Mouse (Mus musculus) liver, embryonic 14.5 days (tissue): ENCODE data around the gene Atf4. TPM values are rescaled to one million over a fixed set of nuclear protein-coding genes. Genes with fewer than 3 reads are reported as not detected.
A peak's percentile ranks its signal among the peaks of the same experiment; 100 is the strongest.

Source experiments
- ATAC-seq: fragments of 200-750 bp; cut with Nextera tagmentation; 2 replicates; pipeline ENCODE4 v1.8.0; 2017; ENCODE audit warnings: moderate number of reproducible peaks, mild to moderate bottlenecking, moderate library complexity; ENCODE audit not compliant: insufficient read depth
- DNase-seq, 3 experiments: peaks; one replicate each; pipeline ENCODE4 v3.0.0-alpha.2; 2012 to 2013; ENCODE audit warnings: low read depth in 3 of 3, low spot score in 3 of 3
- H3K27ac ChIP-seq: fragments of 300-500 bp; sonication (generic); 2 replicates; pipeline ENCODE4 v1.5.1; 2014; ENCODE audit warnings: moderate library complexity, mild to moderate bottlenecking, control low read depth, inconsistent platforms
- H3K27me3 ChIP-seq: fragments of 300-500 bp; sonication (generic); 2 replicates; pipeline ENCODE4 v1.6.1; 2014; ENCODE audit warnings: mild to moderate bottlenecking, low read length, moderate library complexity; ENCODE audit not compliant: control insufficient read depth, insufficient read depth
- H3K36me3 ChIP-seq: fragments of 300-500 bp; sonication (generic); replicated peaks from 2 replicates; pipeline ENCODE4 v1.6.1; 2014; ENCODE audit warnings: low read depth; ENCODE audit not compliant: control insufficient read depth, insufficient read depth
- H3K4me1 ChIP-seq, 2 experiments: fragments of 200-500 bp in 1 of 2; fragments of 300-500 bp in 1 of 2; sonication (generic) in 1 of 2; replicated peaks; 2 replicates each; pipeline ENCODE4 v1.6.1; 2012 to 2014; ENCODE audit warnings: antibody characterized with exemption in 1 of 2, inconsistent platforms in 1 of 2, low read length in 1 of 2; ENCODE audit not compliant: control insufficient read depth in 2 of 2, insufficient read depth in 2 of 2
- H3K4me2 ChIP-seq: fragments of 300-500 bp; sonication (generic); 2 replicates; pipeline ENCODE4 v1.6.1; 2014; ENCODE audit warnings: low read depth, mild to moderate bottlenecking, control low read depth, moderate library complexity
- H3K4me3 ChIP-seq, 2 experiments: fragments of 200-500 bp in 1 of 2; fragments of 300-500 bp in 1 of 2; sonication (generic) in 1 of 2; 2 replicates each; pipeline ENCODE4 v1.5.1; 2012 to 2014; ENCODE audit warnings: low read depth in 2 of 2, low read length in 2 of 2, mild to moderate bottlenecking in 2 of 2, control low read depth in 1 of 2, inconsistent platforms in 1 of 2, moderate library complexity in 1 of 2; ENCODE audit not compliant: insufficient read depth in 1 of 2
- H3K9ac ChIP-seq: fragments of 300-500 bp; sonication (generic); replicated peaks from 2 replicates; pipeline ENCODE4 v1.6.1; 2014; ENCODE audit warnings: mild to moderate bottlenecking, control low read depth, moderate library complexity
- H3K9me3 ChIP-seq: fragments of 300-500 bp; sonication (generic); 2 replicates; pipeline ENCODE4 v1.6.1; 2016; ENCODE audit warnings: low read length, mixed read lengths; ENCODE audit not compliant: control insufficient read depth
- CTCF ChIP-seq: IDR thresholded peaks from 2 replicates; pipeline ENCODE4 v1.5.1; 2016; ENCODE audit warnings: antibody characterized with exemption, low read depth, control low read depth
- EP300 ChIP-seq: IDR thresholded peaks from 2 replicates; pipeline ENCODE4 v1.6.1; 2016; ENCODE audit warnings: antibody characterized with exemption, low read depth
- WGBS: fragments of 180-500 bp; shearing (Covaris S2); extraction: QIAGEN DNeasy Blood & Tissue Kit; methylation state at CpG from one replicate; pipeline ENCODE4 v1.1.7; 2014; ENCODE audit not compliant: insufficient replicate concordance; 5-methylcytosine and 5-hydroxymethylcytosine counted together
- polyA plus RNA-seq, 2 experiments: library from polyadenylated mRNA; depleted of rRNA in 1 of 2; stranded (reverse) in 1 of 2; unstranded in 1 of 2; fragments of >200 nt; fragmentation: Nextera tagmentation in 1 of 2; extraction: Ambion mirVana in 1 of 2; gene quantifications; 2 replicates each; pipeline versions ENCODE4 v1.2.1 to v1.2.3; 2012 to 2014

Gene Atf4
- polyA plus RNA-seq, 2 experiments, result 108 to 246 TPM

DNA sequence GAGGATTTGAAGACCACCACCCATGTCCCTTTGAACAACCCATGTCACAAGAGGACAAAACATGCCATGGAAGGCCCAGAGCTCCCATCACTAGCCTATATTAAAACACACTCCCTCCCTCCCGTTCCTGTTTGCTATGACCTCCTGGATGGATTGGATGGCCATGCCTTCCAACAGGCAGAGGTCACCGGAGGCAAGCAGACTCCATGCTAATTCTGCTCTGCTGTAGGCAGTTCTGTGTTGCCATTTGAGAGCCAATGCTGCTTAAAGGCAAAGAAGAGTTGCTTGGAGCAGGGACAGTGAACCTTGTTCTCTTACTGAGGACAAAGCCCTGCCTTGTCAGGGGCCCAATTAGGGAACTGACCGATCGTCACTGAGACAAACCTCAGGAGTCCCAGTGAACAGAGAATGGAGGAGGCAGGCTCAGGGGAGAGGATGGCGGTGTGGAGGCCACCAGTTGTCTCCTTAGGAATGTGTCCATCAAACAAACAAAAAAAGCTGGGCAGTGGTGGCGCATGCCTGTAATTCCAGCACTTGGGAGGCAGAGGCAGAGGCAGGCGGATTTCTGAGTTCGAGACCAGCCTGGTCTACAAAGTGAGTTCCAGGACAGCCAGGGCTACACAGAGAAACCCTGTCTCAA, 4.5 kb downstream of the Atf4 start:
- Histone ChIP-seq H3K27ac (peak overlapping the region; percentile 97), H3K4me3 (no peak overlapping the region), H3K4me1 (peaks cover 33 to 42% of the 10 kb centered on the region in 2 experiments), H3K9me3 (no peaks in the 10 kb centered on the region), H3K27me3 (no peaks in the 10 kb centered on the region), H3K9ac (peak overlapping the region; percentile 68), H3K4me2 (peak overlapping the region; percentile 90), H3K36me3 (peaks cover 36% of the 10 kb centered on the region)
- no peak for ATAC-seq
- no peak for TF ChIP-seq EP300
- no peak for TF ChIP-seq CTCF
- 88% methylated on average over 8 of the region's 8 CpGs for WGBS
- DNase-seq, result no peak

DNA sequence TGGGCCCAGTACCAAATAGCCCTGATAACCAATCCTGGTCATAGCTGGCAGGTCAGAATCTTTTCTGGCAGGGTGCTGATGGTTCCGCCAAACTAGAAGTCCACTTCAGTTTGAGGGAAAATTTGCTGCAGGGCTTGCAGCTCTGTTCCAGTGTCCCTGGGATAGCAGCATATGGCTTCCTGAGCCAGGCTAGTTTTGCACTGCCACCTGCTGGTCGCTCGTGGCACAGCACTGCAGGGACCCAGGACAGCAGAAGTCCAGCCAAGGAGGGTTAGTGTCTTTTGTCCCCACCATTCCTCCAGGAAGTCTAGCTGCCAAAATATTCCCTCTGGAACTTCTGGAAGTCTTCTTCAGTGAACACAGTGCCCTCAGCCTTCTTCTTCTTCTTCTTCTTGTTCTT, 5.7 kb downstream of the Atf4 start:
- Histone ChIP-seq H3K36me3 (peaks cover 36% of the 10 kb centered on the region), H3K4me2 (no peak overlapping the region), H3K9ac (no peak overlapping the region), H3K27me3 (no peaks in the 10 kb centered on the region), H3K9me3 (no peaks in the 10 kb centered on the region), H3K27ac (no peak overlapping the region), H3K4me1 (peaks cover 35 to 43% of the 10 kb centered on the region in 2 experiments), H3K4me3 (no peak overlapping the region)
- WGBS, result 6% methylated on average over 3 of the region's 3 CpGs
- peak; percentile 61 to 69 (median 61) for DNase-seq
- TF ChIP-seq EP300 (no peak), CTCF (peak; percentile 99)
- no peak for ATAC-seq

DNA sequence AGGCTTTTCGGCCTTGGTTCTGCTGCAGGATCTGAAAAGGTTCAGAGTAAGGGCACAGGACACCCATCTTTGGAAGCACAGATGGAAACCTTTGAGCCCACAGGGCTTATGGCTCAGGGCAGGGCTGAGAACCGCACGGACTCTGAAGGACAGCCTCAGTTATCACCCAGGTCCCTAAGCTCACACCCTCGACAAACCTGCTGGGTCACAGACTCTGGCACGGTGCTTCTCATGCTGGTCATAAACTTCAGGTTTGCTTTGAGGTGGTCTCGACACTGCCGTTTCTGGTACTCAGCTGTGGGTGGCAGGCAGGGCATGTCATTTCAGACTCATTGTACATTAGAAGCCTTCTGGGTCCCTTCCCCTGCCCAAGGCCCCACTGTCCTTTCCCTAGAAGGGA, 6.1 kb downstream of the Atf4 start:
- no peak for ATAC-seq
- no peak for TF ChIP-seq CTCF
- no peak for TF ChIP-seq EP300
- no peak for DNase-seq
- Histone ChIP-seq H3K27ac (no peak overlapping the region), H3K4me1 (peaks cover 35 to 43% of the 10 kb centered on the region in 2 experiments), H3K9me3 (no peaks in the 10 kb centered on the region), H3K4me3 (no peak overlapping the region), H3K4me2 (no peak overlapping the region), H3K9ac (no peak overlapping the region), H3K27me3 (no peaks in the 10 kb centered on the region), H3K36me3 (peaks cover 34% of the 10 kb centered on the region)
- WGBS, result 70% methylated on average over 7 of the region's 7 CpGs

DNA sequence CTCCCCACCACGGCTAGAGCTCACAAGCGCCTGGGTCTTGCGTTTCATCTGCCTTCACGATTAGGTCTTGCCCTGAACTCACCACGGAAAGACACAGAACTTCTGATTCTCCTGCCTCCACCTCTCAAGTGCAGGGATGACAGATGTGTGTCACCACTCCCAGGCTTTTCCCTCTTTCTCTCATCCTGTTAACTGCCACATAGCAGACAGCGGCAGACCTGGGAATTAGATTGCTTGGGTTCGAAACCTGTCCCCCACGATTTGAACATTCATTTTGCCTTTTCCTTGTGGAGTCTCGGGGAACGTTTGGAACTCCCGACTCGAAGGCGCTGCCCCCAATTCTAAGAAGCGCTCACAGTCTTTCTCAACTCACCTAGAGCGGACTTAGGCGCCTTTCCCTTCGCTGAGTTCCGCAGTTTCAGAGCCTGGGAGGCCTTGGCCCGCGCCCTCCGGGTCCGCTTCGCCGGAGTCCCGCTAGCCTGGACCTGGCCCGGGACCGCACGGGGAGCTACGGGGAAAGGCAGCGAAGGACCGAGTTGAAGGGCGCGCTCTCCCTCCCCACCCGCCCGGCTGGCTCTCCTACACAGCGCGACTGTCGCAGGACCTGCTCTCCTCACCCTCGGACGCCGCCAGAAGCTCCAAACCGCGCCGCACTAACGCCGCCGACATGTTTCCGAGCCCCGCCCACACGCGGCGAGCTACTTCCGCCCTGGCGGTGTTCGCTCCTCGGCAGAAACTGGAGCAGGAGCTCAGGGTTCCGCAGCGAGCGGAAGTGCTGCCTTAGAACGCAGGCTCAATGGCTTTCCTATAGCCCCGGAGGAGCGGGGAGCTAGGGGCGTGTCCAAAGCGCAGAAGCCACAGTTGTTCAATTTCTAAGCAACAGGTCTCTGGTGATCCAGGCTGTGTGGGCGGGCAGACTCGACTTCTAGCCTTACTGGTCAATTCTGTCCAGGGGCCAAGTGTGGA, 8.9 kb downstream of the Atf4 start, which contains the start of gene Rps19bp1:
Gene Rps19bp1, minus strand, starts transcription at position 706 of the 966 bp plus-strand sequence.
- Histone ChIP-seq H3K9me3 (no peaks in the 10 kb centered on the region), H3K27me3 (no peaks in the 10 kb centered on the region), H3K4me2 (peak within 1 kb of the TSS; percentile 93), H3K4me3 (peak within 1 kb of the TSS; percentile 88), H3K27ac (peak within 1 kb of the TSS; percentile 20), H3K9ac (peak within 1 kb of the TSS; percentile 89), H3K36me3 (peaks cover 9% of the 10 kb centered on the region), H3K4me1 (peaks cover 13 to 19% of the 10 kb centered on the region in 2 experiments)
- TF ChIP-seq CTCF (peak; percentile 24; the same call in 1 of the 2 replicates), EP300 (no peak)
- peak; percentile 90 to 92 (median 90) for DNase-seq
- under 1% methylated on average over 66 of the region's 66 CpGs for WGBS
- ATAC-seq, result peak; percentile 89

GRCm38 (mm10) chr15:80266281-80266680, 11.3 kb downstream of the Atf4 start:
- peak in 2 of 3 experiments; percentile 49 to 58 for DNase-seq
- TF ChIP-seq CTCF (peak; percentile 87), EP300 (no peak)
- 0% methylated on average over 2 of the region's 2 CpGs for WGBS
- Histone ChIP-seq H3K4me2 (no peak overlapping the region), H3K9ac (no peak overlapping the region), H3K4me3 (no peak overlapping the region), H3K9me3 (no peaks in the 10 kb centered on the region), H3K4me1 (peaks cover 5 to 8% of the 10 kb centered on the region in 2 experiments; a peak in 3 of 4 replicates), H3K36me3 (no peaks in the 10 kb centered on the region; the same call in 1 of the 2 replicates), H3K27ac (no peak overlapping the region), H3K27me3 (no peaks in the 10 kb centered on the region)
- no peak for ATAC-seq
